Mouse (Mus musculus): Measurements from ENCODE around the gene Btbd35f25. TPM values are rescaled to one million over a fixed set of nuclear protein-coding genes. Genes with fewer than 3 reads are reported as not detected.
"Not testable (repeated sequence)": the region's sequence is repeated elsewhere in the genome, so short reads cannot be mapped to it uniquely, and the experiment has no call there.

Btbd35f25 gene
- not detected in 2 replicates for polyA plus RNA-seq (2016; fragmentation: Nextera tagmentation; extraction: Ambion mirVana)

DNA sequence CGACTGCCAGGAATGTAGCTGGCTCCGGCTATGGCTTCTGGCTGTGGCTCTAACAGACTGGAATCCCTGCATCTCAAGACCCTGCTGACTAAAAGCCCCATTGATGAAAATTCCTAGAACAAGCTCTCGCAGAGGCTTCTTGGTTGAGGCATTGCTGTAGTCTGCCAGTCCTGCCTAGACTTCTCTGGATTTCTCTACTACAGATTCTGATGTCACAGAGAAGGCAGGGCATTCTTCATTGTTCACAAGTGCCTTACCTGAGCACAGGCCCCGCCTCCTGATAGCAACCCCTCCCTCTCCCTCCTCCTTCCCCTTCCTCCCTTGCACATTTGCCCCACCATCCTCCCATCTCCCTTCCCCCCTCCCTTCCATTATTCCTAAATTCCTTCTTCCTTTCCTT is at the start of gene Btbd35f25:
Gene Btbd35f25 (minus strand): TSS at position 101 of the 400 bp plus-strand sequence.
- H3K27me3 ChIP-seq; ATAC-seq (ENCODE audit: low FRiP score); H3K4me3 ChIP-seq; H3K9ac ChIP-seq; H3K9me3 ChIP-seq (replicated peaks); H3K4me2 ChIP-seq (replicated peaks); H3K36me3 ChIP-seq; H3K27ac ChIP-seq; H3K4me1 ChIP-seq: not testable (repeated sequence)
- 83% methylated on average over 3 of the region's 4 CpGs for WGBS

DNA sequence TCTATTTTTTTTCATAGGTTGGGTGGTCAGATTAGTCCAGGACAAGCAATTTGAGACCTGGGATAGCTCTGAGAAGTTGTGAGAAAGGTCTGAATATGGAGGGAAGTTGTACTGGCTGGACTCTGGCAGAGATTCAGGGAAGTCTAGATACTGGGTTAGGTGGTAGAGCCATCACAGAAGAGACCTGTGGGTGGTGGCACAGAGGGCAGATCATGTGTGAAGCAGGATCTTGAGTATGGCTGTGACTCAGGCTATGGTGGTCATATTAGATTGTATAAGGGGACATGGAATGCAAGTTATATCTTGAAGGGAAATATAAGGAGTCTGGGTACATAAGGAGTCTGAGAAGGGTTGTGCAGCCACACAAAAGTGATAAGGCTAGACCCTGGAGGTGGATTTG is 49.3 kb upstream of the Btbd35f25 start:
- no peaks in the 10 kb centered on the region for H3K36me3 ChIP-seq
- H3K27ac ChIP-seq: no peak overlapping the region
- H3K9me3 ChIP-seq (replicated peaks): peaks cover 96% of the 10 kb centered on the region
- H3K27me3 ChIP-seq: no peaks in the 10 kb centered on the region
- ATAC-seq (ENCODE audit: low FRiP score): no peak
- H3K4me1 ChIP-seq: no peaks in the 10 kb centered on the region
- H3K4me2 ChIP-seq (replicated peaks): no peak overlapping the region
- no peak overlapping the region for H3K4me3 ChIP-seq
- H3K9ac ChIP-seq: no peak overlapping the region

- WGBS: 81% methylated on average over 1 of the region's 1 CpGs
- Histone ChIP-seq H3K9ac (no peak overlapping the region), H3K4me3 (no peak overlapping the region), H3K36me3 (no peaks in the 10 kb centered on the region), H3K27me3 (no peaks in the 10 kb centered on the region), H3K4me2 (replicated peaks) (no peak overlapping the region), H3K9me3 (replicated peaks) (peaks cover 89% of the 10 kb centered on the region), H3K4me1 (no peaks in the 10 kb centered on the region), H3K27ac (no peak overlapping the region)
- ATAC-seq (ENCODE audit: low FRiP score): no peak
Measured at GRCm38 (mm10) chrX:31764001-31764400, 47.0 kb upstream of the Btbd35f25 start.

GRCm38 (mm10) chrX:31745079-31745478 is 28.1 kb upstream of the Btbd35f25 start:
- Histone ChIP-seq H3K27me3 (no peaks in the 10 kb centered on the region), H3K4me3 (no peak overlapping the region), H3K27ac (no peak overlapping the region), H3K9me3 (replicated peaks) (peaks cover 63% of the 10 kb centered on the region), H3K36me3 (no peaks in the 10 kb centered on the region), H3K4me1 (no peaks in the 10 kb centered on the region), H3K4me2 (replicated peaks) (no peak overlapping the region), H3K9ac (no peak overlapping the region)
- 89% methylated on average over 10 of the region's 10 CpGs for WGBS
- no peak for ATAC-seq (ENCODE audit: low FRiP score)

- no peaks in the 10 kb centered on the region for H3K36me3 ChIP-seq
- WGBS: 79% methylated on average over 6 of the region's 6 CpGs
- H3K9me3 ChIP-seq (replicated peaks): peaks cover 45% of the 10 kb centered on the region
- H3K4me1 ChIP-seq: no peaks in the 10 kb centered on the region
- no peak overlapping the region for H3K4me2 ChIP-seq (replicated peaks)
- peak; percentile 35; the same call in 1 of the 2 replicates for ATAC-seq (ENCODE audit: low FRiP score)
- no peaks in the 10 kb centered on the region for H3K27me3 ChIP-seq
- H3K9ac ChIP-seq: no peak overlapping the region
- no peak overlapping the region for H3K4me3 ChIP-seq
- H3K27ac ChIP-seq: no peak overlapping the region
Measured at GRCm38 (mm10) chrX:31736958-31737357, 20.0 kb upstream of the Btbd35f25 start.

Other genes with a start within 250 kb of the Btbd35f25 start
- gene Gm21883, start 142.9 kb downstream of the Btbd35f25 start, polyA plus RNA-seq (2016; fragmentation: Nextera tagmentation; extraction: Ambion mirVana): not detected in 2 replicates
- not detected in 2 replicates for gene Spin2e, start 98.2 kb downstream of the Btbd35f25 start, polyA plus RNA-seq (2016; fragmentation: Nextera tagmentation; extraction: Ambion mirVana)
- gene Gm21637, start 244.9 kb upstream of the Btbd35f25 start, polyA plus RNA-seq (2016; fragmentation: Nextera tagmentation; extraction: Ambion mirVana): not detected in 2 replicates